Mouse (Mus musculus): ENCODE measurements around the gene Gcnt1. TPM values are rescaled to one million over a fixed set of nuclear protein-coding genes. Genes with fewer than 3 reads are reported as not detected.

Gene Gcnt1
- polyA plus RNA-seq, 1 experiment from 2014 or later: 26.0 TPM

DNA sequence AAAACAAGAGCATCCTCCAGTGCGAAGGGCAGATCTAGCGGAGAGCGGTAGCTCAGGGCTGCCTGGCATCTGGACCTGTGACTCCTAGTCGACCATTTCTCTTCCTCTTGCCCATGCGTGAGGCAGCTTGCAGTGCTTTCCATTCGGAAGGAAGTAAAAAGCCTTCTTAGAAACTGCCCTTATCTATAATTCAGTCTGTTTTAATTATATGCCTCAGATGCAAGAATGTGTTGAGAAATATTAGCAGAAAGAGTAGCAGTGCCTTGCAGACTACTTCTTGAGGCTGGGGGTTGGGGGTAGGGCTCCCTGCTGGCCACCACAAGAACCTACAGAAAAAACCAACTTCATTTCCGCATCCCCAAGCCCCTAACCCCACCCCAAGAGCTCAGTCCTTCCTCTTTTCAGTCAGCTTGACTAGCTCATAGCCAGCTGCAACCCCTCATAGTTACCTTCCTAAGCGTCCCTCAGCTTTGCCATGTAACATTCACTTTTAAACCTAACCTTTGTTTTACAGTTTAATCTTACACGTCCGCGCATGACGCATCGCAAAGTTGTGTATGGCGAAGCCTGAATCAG, 13.2 kb downstream of the Gcnt1 start:
- Histone ChIP-seq H3K27me3 (replicated peaks; ENCODE audit: control insufficient read depth, insufficient read depth, low read length) (peaks cover 2% of the 10 kb centered on the region; the same call in 1 of the 2 replicates), H3K27ac (ENCODE audit: low read depth, low read length) (no peak overlapping the region), H3K4me2 (peak overlapping the region; percentile 34), H3K4me1 (replicated peaks; ENCODE audit: control insufficient read depth, insufficient read depth, low read length) (peaks cover 31% of the 10 kb centered on the region), H3K36me3 (ENCODE audit: control insufficient read depth, insufficient read depth, low read length) (no peaks in the 10 kb centered on the region), H3K9me3 (ENCODE audit: control insufficient read depth, low read length) (no peaks in the 10 kb centered on the region), H3K9ac (ENCODE audit: low read depth, low read length) (no peak overlapping the region), H3K4me3 (ENCODE audit: low read depth, low read length) (no peak overlapping the region)
- no peak for ATAC-seq (replicated peaks; ENCODE audit: low FRiP score)
- DNase-seq (ENCODE audit: low spot score): no peak
- 57% methylated on average over 14 of the region's 14 CpGs for WGBS

DNA sequence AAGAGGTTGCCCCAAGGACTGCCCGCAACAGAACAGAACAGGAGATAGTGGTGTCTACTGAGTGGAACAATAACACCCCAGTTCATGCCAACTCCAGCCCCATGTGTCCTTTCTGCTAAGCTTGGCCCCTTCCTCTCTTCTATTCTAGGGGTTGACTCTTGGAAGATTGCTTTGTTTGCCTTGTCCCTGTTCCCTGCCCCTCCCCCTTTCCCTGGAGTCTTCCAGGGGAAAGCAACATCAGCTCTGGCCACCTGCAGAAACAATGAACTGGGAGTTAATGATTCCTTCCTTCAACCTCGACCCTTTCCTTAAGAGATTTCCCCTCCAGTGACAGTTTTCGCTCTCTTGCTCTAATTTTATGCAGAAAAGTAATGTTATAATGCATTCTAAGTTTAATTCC, 15.3 kb downstream of the Gcnt1 start:
- peaks cover 47% of the 10 kb centered on the region for H3K4me1 ChIP-seq (replicated peaks; ENCODE audit: control insufficient read depth, insufficient read depth, low read length)
- no peak overlapping the region for H3K9ac ChIP-seq (ENCODE audit: low read depth, low read length)
- DNase-seq (ENCODE audit: low spot score): no peak
- no peak overlapping the region for H3K4me2 ChIP-seq
- no peaks in the 10 kb centered on the region for H3K36me3 ChIP-seq (ENCODE audit: control insufficient read depth, insufficient read depth, low read length)
- no peak for ATAC-seq (replicated peaks; ENCODE audit: low FRiP score)
- H3K4me3 ChIP-seq (ENCODE audit: low read depth, low read length): no peak overlapping the region
- peaks cover 2% of the 10 kb centered on the region; the same call in 1 of the 2 replicates for H3K27me3 ChIP-seq (replicated peaks; ENCODE audit: control insufficient read depth, insufficient read depth, low read length)
- no peaks in the 10 kb centered on the region for H3K9me3 ChIP-seq (ENCODE audit: control insufficient read depth, low read length)
- no peak overlapping the region for H3K27ac ChIP-seq (ENCODE audit: low read depth, low read length)
- 67% methylated on average over 3 of the region's 3 CpGs for WGBS

DNA sequence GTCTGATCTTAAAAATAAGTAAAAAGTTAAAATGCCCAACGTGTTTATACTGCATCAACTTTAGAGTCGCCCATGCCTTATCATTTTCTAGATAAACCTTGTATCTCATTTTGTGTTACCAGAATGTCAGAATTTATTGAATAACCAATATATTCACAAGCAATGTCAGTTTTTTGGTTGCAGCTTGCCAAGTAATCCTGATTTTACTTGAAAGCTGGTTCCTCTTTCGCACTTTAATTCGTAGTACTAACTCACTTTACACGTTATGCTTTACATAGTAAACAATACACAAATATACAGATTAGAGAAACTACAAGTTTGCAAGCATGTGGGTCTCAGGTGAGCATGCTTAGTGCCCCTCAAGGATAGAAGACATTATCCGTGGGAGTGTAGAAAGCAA, 15.7 kb downstream of the Gcnt1 start:
- Histone ChIP-seq H3K9ac (ENCODE audit: low read depth, low read length) (no peak overlapping the region), H3K9me3 (ENCODE audit: control insufficient read depth, low read length) (no peaks in the 10 kb centered on the region), H3K4me2 (peak overlapping the region; percentile 69), H3K4me3 (ENCODE audit: low read depth, low read length) (peak overlapping the region; percentile 86), H3K27ac (ENCODE audit: low read depth, low read length) (no peak overlapping the region), H3K4me1 (replicated peaks; ENCODE audit: control insufficient read depth, insufficient read depth, low read length) (peaks cover 48% of the 10 kb centered on the region), H3K27me3 (replicated peaks; ENCODE audit: control insufficient read depth, insufficient read depth, low read length) (peaks cover 2% of the 10 kb centered on the region; the same call in 1 of the 2 replicates), H3K36me3 (ENCODE audit: control insufficient read depth, insufficient read depth, low read length) (no peaks in the 10 kb centered on the region)
- ATAC-seq (replicated peaks; ENCODE audit: low FRiP score): no peak
- 58% methylated on average over 6 of the region's 6 CpGs for WGBS
- DNase-seq (ENCODE audit: low spot score): no peak

- WGBS: under 1% methylated on average over 50 of the region's 50 CpGs
- peak overlapping the region; percentile 86 for H3K4me3 ChIP-seq (ENCODE audit: low read depth, low read length)
- peak overlapping the region; percentile 84 for H3K9ac ChIP-seq (ENCODE audit: low read depth, low read length)
- H3K9me3 ChIP-seq (ENCODE audit: control insufficient read depth, low read length): no peaks in the 10 kb centered on the region
- H3K36me3 ChIP-seq (ENCODE audit: control insufficient read depth, insufficient read depth, low read length): no peaks in the 10 kb centered on the region
- peak; percentile 84 for DNase-seq (ENCODE audit: low spot score)
- H3K4me2 ChIP-seq: peak overlapping the region; percentile 69
- peaks cover 2% of the 10 kb centered on the region; the same call in 1 of the 2 replicates for H3K27me3 ChIP-seq (replicated peaks; ENCODE audit: control insufficient read depth, insufficient read depth, low read length)
- peak overlapping the region; percentile 80 for H3K27ac ChIP-seq (ENCODE audit: low read depth, low read length)
- peaks cover 51% of the 10 kb centered on the region for H3K4me1 ChIP-seq (replicated peaks; ENCODE audit: control insufficient read depth, insufficient read depth, low read length)
- peak; percentile 88 for ATAC-seq (replicated peaks; ENCODE audit: low FRiP score)
Observed at GRCm38 (mm10) chr19:17355950-17356867, 16.4 kb downstream of the Gcnt1 start.

- peak overlapping the region; percentile 80 for H3K27ac ChIP-seq (ENCODE audit: low read depth, low read length)
- H3K4me2 ChIP-seq: peak overlapping the region; percentile 69
- WGBS: 23% methylated on average over 4 of the region's 4 CpGs
- DNase-seq (ENCODE audit: low spot score): no peak
- peak overlapping the region; percentile 86 for H3K4me3 ChIP-seq (ENCODE audit: low read depth, low read length)
- H3K9me3 ChIP-seq (ENCODE audit: control insufficient read depth, low read length): no peaks in the 10 kb centered on the region
- peak overlapping the region; percentile 84 for H3K9ac ChIP-seq (ENCODE audit: low read depth, low read length)
- H3K4me1 ChIP-seq (replicated peaks; ENCODE audit: control insufficient read depth, insufficient read depth, low read length): peaks cover 49% of the 10 kb centered on the region
- no peak; the same call in 1 of the 2 replicates for ATAC-seq (replicated peaks; ENCODE audit: low FRiP score)
- peaks cover 2% of the 10 kb centered on the region; the same call in 1 of the 2 replicates for H3K27me3 ChIP-seq (replicated peaks; ENCODE audit: control insufficient read depth, insufficient read depth, low read length)
- no peaks in the 10 kb centered on the region for H3K36me3 ChIP-seq (ENCODE audit: control insufficient read depth, insufficient read depth, low read length)
Observed at GRCm38 (mm10) chr19:17355361-17355760, 17.3 kb downstream of the Gcnt1 start.

GRCm38 (mm10) chr19:17354797-17355196, 17.8 kb downstream of the Gcnt1 start:
- Histone ChIP-seq H3K4me3 (ENCODE audit: low read depth, low read length) (peak overlapping the region; percentile 86), H3K4me1 (replicated peaks; ENCODE audit: control insufficient read depth, insufficient read depth, low read length) (peaks cover 47% of the 10 kb centered on the region), H3K4me2 (peak overlapping the region; percentile 69), H3K27ac (ENCODE audit: low read depth, low read length) (peak overlapping the region; percentile 80; the same call in 1 of the 2 replicates), H3K9me3 (ENCODE audit: control insufficient read depth, low read length) (no peaks in the 10 kb centered on the region), H3K9ac (ENCODE audit: low read depth, low read length) (peak overlapping the region; percentile 84), H3K27me3 (replicated peaks; ENCODE audit: control insufficient read depth, insufficient read depth, low read length) (peaks cover 2% of the 10 kb centered on the region; the same call in 1 of the 2 replicates), H3K36me3 (ENCODE audit: control insufficient read depth, insufficient read depth, low read length) (no peaks in the 10 kb centered on the region)
- 31% methylated on average over 4 of the region's 4 CpGs for WGBS
- ATAC-seq (replicated peaks; ENCODE audit: low FRiP score) (peak; percentile 56), DNase-seq (ENCODE audit: low spot score) (no peak)

DNA sequence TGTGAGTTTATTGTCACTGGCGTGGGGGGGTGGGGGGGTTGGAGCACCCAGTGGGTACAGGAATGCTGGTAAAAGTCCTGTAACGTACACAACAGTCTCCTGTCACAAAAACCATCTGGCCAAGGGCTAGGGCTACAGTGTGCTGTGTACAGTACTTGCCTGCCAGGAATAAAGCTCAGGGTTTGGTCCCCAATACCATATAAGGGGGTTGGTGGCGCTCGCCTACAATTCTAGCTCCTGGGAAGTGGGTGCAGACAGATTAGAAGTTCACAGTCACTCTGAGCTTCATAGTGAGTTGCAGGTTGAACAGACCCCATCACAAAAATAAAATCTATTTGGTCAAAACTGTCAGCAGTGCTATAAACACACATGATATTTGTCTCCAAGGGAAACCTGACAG, 18.3 kb downstream of the Gcnt1 start:
- DNase-seq (ENCODE audit: low spot score) (no peak), ATAC-seq (replicated peaks; ENCODE audit: low FRiP score) (0 out of 2 replicates have a peak, but pooled peaks have one; percentile 39)
- H3K4me1 ChIP-seq (replicated peaks; ENCODE audit: control insufficient read depth, insufficient read depth, low read length): peaks cover 46% of the 10 kb centered on the region
- H3K27me3 ChIP-seq (replicated peaks; ENCODE audit: control insufficient read depth, insufficient read depth, low read length): peaks cover 2% of the 10 kb centered on the region; the same call in 1 of the 2 replicates
- peak overlapping the region; percentile 84 for H3K9ac ChIP-seq (ENCODE audit: low read depth, low read length)
- H3K27ac ChIP-seq (ENCODE audit: low read depth, low read length): peak overlapping the region; percentile 65; the same call in 1 of the 2 replicates
- H3K9me3 ChIP-seq (ENCODE audit: control insufficient read depth, low read length): no peaks in the 10 kb centered on the region
- peak overlapping the region; percentile 69 for H3K4me2 ChIP-seq
- peak overlapping the region; percentile 86 for H3K4me3 ChIP-seq (ENCODE audit: low read depth, low read length)
- 64% methylated on average over 4 of the region's 4 CpGs for WGBS
- no peaks in the 10 kb centered on the region for H3K36me3 ChIP-seq (ENCODE audit: control insufficient read depth, insufficient read depth, low read length)

DNA sequence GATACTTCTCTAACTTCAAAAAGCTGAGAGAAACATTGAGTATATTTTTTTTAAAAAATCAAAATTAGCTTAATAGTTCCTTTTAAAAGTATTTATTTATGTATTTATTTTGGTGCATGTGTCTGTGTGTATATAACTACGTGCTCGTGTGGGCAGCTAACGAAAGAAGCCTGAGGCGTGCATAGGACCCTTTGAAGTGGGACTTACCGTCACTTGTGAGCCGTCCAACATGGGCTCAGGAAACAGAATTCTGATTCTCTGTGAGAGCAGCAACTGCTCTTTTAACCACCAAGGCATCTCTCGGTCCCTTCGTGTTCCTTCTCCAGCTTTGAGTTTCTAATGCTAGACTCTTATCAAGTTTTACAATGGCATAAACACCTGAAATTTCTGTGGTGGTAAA, 18.9 kb downstream of the Gcnt1 start:
- ATAC-seq (replicated peaks; ENCODE audit: low FRiP score) (no peak), DNase-seq (ENCODE audit: low spot score) (no peak)
- Histone ChIP-seq H3K4me3 (ENCODE audit: low read depth, low read length) (peak overlapping the region; percentile 86), H3K4me1 (replicated peaks; ENCODE audit: control insufficient read depth, insufficient read depth, low read length) (peaks cover 43% of the 10 kb centered on the region), H3K4me2 (peak overlapping the region; percentile 69), H3K27ac (ENCODE audit: low read depth, low read length) (no peak overlapping the region), H3K9ac (ENCODE audit: low read depth, low read length) (peak overlapping the region; percentile 40; the same call in 1 of the 2 replicates), H3K9me3 (ENCODE audit: control insufficient read depth, low read length) (no peaks in the 10 kb centered on the region), H3K27me3 (replicated peaks; ENCODE audit: control insufficient read depth, insufficient read depth, low read length) (peaks cover 2% of the 10 kb centered on the region; the same call in 1 of the 2 replicates), H3K36me3 (ENCODE audit: control insufficient read depth, insufficient read depth, low read length) (no peaks in the 10 kb centered on the region)
- 83% methylated on average over 8 of the region's 8 CpGs for WGBS

Measured in liver, embryonic 11.5 days (tissue).